Mouse (Mus musculus) 416B (cell line): ENCODE results near the gene Gse1.

Experiments used
- DNase-seq: peaks from one replicate; pipeline ENCODE4 v3.0.0; 2011; ENCODE audit warnings: low read depth

Gene Gse1

DNA sequence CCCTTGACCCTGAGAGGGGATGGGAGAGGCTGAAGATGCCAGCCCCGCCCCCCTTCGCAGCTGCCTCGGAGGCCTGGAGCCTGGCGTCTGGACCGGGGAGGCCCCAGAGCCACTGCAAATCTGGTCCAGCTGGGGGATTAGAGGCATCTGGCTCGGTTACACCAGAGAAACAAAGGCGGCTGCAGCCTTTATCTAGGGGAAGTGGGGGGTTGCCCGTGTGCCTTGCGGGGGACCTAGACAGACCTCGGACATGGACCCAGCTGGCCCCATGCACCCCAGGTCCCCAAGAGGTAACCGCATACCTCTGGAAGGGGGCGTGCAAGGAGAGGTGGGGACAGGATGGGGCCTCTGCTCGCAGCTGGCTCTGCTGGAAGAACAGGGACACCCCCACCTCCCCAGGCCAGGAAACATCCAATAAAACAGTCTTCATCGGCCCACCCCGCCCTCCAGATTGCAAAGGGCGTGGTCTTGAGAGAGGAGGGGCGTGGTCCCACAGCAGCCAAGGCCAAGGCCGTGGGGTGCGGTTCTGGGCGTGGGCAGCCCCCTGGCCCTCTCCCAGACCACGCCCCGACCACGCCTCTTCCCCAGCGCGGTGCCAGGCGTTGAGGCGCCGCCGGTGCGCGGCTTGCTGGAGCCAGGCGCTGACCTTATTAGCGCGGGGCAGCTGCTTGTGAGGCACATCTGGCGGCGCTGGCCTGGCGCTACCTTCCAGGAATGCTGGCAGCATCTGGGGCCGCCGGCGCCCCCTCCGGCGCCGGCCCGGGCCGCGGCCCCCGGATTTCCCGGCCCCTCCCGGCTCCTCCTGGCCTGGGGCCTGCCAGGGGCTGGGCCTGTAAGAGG is 48.0 kb downstream of the Gse1 start:
- DNase-seq: peak; percentile 95

DNA sequence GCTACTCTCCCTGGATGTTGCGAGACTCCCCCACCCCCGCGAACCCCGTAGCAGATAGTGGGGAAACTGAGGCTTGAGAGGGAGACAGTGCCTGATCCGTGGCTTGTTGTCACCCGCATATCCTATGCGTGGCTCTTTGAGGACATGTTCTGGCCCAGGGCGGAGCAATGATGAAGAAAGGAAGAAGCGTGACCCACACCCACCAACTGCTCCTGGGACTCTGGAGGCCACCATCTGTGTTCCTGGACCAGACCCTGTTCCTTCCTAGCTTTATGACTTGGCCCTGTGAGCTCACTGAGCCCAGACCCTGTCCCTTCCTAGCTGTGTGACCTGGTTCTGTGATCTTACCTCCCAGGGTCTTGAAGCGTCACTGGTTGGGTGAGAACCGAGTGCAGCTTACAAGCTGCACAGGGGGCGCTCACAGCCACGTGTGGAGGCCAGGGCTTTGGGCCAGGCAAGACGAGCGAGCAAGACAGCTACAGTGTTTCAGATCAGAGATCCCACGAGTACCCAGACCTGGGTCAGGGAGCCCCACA is 48.7 kb downstream of the Gse1 start:
- peak; percentile 85 for DNase-seq

DNA sequence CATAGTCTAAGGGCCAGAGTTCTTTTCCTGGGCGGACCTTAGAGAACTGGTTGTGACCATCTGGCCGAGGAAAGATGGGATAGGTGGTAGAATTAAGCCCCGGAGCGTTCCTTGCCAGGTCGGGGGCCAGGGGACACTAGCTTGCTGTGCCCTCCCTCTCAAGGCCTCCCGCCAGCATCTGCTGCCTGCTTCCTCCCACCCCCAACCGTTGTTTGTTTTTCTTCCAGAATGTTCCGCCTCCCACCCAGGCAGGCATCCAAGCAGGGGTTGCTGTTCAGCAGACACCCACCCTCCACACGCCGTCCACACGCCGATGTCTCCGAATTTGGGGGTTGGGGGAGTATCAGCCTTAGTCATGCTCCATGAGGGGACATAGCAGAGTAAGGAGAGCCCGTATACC is 49.8 kb downstream of the Gse1 start:
- DNase-seq: no peak

DNA sequence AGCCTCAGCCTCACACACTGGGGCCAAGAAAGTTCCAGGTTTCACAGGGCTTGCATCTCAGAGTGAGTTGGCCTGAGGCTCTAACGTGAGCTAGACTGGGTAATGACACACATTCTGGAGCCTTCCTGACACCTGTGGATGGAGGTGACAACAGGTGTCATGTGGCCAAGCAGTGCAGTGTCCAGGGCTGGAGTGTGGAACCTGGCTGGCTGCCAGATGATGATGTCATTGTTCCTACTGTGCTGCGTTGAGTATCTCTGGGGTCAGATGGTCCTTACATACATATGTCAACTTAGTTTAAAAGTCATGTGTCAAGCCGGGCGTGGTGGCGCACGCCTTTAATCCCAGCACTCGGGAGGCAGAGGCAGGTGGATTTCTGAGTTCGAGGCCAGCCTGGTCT is 51.2 kb downstream of the Gse1 start:
- DNase-seq: peak; percentile 21

DNA sequence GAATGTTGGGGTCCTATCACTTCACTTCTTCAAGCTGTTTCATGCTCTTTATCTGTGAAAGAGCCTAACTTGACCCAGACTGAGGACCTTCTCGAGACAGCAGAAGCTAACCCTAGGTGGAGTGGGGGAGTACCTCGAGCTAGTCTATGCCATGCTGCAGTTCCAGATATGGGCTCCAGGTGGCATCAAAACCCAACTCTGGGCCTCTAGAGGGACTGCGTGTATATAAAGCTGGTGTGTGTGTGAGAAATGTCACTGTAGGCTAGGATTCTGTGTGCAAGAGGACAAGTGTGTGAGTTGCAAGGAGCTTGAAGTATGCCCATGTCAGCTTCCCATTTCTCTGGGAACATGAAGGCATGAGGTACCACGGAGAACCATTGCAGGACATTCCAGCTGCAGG is 53.2 kb downstream of the Gse1 start:
- DNase-seq: peak; percentile 76

DNA sequence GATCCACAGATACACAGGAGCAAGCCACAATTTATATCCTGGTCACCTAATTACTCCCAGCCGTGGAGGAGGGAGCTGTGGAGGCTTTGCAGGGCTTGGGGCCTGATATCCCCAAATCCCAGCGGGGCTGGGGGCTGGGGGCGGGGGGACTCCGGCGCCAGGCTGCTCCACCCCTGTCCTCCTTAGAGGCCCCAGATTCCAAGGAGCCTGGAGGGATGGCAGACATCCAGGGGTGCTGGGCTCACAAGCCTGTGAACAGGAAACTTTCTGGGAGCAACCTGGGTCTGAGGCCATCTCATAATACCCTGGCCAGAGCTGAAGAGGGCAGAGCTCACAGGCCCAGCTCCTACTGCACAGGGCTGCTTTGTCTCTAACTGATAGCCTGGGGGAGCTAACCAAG is 54.2 kb downstream of the Gse1 start:
- no peak for DNase-seq

DNA sequence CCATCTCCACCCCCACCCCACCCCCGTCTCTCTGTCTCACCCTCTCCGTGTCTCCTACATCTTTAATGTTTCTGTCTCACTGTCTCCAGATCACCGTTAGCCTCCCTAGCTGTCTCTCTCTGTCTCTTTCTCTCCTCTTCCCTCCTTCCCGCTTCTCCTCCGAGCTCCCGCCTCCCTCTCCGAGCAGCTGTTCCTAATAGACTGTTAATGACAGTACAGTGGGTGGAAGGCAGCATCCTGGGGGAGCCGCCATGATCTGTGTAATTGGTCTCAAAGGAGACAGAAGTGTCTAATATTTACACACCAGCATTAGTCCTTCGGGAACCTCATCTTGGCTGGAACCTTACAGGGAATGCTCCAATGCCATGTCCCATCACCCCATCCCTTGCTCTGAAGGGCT is 56.0 kb downstream of the Gse1 start:
- DNase-seq: no peak

DNA sequence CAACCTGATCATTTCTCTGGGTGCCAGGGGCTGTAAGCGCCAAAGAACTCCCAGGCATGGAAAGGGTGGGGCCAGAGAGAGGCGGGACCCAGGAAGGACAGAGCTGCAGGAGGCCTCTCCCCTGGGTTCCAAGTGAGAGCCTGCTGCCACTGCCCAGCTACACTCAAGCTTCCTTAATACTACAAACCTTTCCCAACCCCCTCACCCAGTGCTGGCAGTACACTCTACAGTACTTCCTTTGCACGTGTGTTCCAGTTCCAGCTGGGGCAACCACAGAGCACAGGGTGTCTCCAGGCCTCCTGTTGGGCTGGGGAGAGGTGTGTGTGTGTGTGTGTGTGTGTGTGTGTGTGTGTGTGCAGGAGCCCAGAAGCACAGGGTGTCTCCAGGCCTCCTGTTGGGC is 56.8 kb downstream of the Gse1 start:
- peak; percentile 87 for DNase-seq

DNA sequence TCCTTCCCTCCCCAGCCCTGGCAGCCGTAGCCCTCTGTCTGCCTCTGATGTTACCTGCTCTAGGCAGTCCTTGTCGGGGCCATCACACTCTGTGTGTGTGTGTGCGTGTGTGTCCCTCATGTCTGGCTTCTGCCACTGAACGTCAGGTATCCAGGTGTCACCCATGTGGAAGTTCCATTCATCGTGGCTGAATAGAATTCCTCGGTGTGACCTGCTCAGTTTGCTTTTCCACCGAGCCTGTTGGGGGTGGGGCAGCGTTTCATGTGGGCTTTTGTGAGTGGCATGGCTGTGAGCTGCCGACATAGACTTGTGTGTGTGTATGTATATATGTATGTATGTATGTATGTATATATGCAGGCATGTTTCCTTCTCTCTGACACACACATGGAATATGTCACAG is 57.6 kb downstream of the Gse1 start:
- DNase-seq: no peak

DNA sequence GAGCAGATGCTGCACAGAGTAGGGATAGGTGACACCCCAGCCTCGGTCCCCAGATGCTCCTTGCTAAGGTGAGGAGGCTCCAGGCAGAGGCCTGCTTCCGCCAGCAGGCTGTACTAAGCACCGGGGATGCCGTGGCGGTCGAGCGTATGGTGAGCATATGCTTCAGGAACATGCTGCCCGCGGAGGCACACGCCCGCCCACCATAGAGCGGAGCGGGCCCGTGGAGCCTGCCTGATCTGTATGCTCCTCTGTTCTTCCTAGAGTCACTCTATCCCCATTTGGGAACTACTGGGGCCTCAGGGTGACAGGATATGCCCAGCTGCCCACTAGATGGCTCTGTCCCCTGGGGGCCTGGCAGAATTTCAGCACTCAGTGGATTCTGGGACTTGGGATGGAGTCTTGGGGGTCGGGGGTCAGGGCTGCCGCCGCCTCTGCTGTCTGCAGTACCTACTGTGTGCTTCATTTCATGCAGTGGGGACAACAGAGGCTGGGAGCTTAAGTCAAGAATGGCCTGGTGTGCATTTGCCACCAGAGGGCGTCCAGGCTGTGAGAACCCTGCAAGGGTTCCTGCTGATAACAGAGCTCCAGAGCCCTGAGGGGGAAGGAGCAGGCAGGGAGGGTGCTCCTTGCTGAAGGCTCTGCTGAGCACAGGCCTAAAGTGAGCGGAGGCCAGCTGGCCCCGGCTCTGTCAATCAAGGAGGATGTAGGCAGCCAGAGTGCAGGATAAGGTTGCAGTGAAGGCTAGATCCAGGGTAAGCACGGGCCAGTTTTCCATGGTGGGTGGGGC is 60.1 kb downstream of the Gse1 start:
- peak; percentile 69 for DNase-seq

DNA sequence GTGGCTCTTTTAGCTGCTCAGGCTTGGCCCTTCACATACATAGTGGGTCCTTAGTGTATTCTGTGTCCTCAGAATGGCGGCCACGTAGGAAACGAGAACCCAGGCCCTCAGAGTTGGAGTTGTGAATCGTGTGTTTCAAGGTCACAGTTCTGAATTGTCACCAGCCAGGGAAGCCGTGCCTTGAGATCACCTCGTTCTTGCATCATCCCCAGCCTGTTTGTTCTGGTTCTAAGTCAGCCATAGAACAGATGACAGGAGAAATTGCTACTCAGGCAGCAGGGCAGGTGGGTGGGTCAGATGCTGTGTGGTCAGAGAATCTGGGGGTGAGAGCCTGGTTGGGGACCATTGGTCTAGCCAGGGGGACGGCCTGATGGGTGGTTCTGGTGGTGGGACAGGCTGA is 60.9 kb downstream of the Gse1 start:
- peak; percentile 49 for DNase-seq

DNA sequence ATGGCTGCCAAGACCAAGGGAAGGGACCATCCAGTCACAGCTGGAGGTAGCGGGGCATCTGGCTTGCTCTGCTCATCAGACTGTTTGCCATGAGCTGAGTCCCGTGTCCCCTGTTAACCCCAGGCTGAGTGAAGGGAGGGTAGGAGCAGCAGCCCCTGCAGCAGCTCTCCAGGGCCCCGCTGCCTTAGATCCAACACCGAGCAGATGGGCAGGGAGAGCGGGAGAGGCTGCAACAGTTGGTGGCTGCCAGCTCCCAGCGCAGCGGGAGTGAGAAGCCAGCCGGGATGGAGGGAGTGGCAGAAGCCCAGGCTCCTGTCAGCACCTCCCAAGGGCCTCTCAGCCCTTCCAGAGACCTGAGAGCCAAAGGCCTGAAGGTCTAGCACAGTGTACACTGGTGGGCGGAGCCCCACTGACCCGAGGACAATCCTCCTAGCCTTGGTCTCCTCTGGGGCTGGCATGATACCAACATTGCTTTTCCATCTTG is 61.5 kb downstream of the Gse1 start:
- DNase-seq: no peak

DNA sequence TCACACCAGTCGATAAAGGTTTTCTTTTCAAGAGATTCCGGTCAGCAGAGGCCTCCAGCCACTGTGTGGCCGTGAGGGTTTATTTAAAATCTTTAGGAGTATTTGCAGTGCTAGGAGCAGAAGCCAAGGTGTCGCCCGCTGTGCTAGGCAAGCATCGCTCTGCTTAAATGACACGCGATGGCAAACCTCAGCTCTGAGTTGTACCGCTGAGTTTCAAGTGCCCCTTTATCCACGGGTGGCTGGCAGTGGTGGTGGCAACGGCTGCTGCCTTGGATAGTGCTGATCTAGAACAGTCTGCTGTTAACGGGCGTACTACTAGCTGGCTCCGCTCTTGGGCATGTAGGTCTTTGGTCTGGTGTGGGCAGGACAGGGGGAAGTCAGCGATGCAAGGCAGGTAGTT is 62.4 kb downstream of the Gse1 start:
- no peak for DNase-seq

DNA sequence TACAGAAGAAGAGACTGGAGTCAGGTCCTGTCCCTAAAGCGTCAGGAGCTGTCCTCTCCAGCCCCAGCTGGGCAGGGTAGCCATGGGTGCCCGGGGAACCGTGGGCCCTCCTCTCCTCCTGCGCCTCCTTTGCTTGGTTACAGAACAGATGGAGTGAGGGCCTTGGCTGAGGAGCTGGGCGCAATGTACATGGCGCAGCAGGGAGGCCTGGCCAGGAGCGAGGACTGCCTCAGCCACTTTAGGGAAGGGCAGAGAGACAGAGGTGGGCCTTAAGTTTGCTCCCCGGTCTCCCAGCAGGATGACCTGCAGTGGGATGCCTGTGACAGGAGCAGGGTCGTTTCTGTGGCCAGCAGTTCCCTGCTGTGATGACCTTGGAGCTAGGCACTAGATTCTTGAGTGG is 63.4 kb downstream of the Gse1 start:
- DNase-seq: no peak

DNA sequence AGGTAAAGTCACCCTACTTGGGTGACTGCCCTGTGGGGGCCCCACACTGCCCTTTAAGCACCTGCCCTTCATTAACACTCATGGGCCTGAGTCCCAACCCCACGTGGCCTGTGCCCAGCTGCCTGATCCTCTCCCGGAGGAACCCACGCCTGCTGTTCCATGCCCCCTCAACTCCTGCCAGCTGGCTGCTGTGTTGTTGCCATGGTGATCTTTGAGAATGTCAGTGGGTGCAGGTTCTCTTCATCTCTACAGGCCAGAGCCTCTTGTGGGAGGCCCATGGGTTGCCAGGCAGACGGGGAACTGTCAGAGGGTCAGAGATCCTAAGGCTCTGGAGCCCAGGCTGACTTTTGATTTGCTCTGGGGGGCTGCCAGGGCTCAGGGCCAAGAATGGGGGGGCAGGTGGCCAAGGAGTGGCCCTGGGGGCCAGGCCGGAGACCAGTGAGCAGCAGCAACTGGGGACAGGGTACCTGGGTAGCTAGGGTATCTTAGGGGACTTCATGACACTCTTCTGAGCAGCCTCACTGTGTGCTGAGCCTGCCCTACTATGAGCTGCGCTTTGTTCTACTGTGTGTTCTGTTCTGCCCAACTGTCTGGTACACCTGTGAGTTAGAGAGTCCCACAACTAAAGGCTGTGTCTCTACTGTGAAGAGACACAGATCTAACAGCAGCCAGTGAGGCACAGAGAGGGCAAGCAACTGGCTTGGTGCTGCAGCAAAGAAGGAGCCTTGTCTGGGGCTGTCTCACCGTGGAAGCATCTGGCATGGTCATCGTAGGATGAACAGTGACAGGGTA is 64.3 kb downstream of the Gse1 start:
- DNase-seq: no peak

DNA sequence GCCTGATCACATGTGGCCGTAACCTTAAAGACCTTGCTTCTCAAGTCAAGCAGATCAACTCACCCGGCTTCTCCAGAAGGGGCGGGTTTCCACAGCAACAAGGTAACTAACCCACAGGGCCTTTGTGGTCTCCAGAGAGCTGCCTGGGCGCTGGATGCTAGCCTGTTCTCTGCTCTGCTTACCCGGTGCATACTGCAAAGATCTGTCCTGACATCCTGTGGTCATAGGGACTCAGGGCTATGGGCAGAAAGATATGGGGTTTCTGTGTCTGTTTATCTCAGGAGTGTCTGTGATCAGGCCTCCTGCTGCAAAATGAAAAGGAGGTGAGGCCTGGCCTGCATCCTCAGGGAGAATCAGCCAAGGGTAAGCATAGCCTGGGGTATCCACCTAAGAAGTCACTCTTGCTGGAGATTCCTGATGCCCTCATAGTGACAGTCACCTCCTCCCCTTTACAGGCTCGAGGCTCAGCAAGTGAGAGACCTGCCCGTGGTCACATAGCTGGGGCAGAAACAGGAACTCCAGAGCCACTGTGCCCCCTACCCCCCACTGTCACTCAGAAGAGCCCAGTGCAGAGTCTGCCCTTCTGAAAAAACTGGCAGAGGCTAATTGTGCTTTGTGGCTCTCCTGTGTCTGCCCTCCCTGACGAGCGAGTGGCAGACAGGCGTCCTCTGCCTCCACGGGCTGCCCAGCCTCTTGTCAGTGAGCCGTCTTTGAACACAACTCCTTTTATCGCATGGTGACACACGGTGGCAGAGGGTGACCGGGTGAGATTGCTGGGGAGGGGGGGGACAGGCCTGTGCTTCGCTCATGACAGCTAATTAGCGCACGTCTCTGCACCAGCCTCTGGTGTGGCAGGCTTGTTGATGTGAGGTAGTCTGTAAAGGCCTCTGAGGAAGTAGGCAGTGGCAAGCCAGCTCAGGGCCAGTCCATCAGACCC is 65.4 kb downstream of the Gse1 start:
- DNase-seq: peak; percentile 56

DNA sequence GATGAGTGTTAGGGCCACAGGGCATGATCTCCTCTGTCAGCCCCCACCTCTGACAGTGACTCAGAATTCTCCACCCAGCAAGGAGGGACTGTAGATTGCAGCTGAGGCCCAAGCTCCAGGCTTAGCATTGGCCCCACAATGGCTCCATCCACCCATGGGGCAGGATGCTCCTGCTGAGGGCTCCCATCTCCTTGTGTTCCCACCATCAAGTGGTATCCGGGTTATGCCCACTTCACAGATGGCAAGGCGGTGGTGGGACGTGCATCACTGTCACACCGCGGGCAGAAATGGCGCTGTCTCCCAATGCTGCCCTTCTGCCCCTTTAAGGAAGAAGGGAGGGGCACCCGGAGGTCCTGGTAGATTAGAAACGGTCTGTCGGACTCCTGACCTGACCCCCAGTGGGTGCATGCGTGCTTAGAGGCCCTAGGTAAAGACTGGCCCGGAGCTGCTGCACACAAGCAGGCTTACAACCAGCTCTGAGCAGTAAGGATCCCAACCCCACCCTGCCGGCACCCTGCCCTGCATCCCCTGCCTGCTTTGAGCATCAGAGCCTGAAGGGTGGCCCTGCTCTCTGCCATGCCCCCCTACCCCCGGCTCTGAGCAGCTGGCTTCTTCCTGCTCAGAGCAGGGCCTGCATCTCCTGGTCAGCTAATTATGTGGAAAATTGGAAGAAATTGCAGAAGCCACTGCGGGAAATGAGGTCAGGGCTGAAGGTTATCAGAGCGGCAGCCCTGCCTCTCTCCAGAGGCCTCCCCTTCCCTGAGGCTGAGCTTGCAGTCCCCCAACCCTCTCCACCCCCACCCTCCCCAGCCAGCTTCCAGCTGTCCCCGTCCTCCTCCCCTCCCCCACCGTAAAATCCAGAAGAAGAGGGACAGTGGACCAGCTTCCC is 67.0 kb downstream of the Gse1 start:
- DNase-seq: no peak

DNA sequence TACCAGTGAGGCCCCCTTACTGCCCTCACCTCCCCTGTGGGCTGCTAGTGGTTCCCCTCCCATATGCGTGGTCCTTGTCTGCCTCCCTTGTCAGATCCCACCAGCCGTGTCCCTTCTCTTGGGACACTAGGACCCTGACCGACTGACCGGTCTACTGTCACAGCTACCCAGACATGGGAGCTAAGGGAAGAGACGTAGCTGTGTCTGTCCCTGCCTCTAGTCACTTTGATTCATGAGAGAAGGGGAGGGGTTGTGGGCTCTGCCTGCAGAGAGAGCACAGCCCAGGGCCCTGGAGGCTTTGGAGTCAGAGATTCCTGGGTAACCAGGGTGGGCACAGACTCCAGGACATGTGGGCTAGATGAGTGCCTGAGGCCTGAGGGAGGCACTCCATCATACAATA is 68.7 kb downstream of the Gse1 start:
- DNase-seq: no peak

DNA sequence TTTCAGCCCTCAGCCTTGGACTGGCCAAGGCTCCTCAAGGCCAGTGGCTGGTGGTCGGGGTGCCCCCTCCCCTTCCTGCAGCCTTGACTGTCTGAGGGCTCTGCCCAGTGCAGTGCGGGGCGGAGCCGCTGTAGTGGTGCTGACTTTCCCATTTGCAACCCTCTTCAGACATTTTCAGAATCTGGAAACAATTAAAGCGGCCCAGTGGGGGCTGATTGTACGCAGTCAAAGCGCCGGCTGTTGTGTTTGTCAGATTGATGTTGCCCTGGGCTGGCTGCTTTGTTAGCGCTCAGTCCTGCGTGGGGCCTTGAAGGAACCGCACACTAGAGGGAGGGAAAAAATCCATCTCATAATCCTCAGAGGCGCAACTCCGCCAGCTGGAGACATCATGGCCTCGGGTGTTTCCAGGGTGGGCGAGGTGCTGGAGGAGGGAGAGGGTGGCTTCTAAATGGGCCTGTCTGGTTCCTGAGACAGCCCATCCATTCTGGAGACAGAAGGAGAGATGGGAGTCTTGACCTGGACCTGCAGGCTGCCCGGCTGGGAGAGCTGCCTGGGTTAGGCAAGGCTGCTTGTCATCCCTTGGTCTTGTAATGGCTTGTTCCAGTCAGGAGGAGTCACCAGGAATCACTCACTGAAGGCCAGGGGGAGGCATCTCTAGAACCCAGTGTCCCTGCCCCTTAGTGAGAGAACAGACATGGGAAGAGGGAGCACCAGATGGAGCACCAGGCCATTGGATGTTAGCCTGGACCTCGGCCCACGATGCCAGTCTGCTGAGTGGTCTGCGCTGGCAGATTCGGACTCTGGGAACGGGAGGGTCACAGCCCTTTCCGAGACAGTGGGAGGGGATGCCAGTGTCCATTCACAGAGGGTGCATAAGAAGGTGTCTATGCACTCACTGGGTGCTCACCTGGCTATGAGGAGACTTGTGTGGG is 70.6 kb downstream of the Gse1 start:
- DNase-seq: no peak
